Mouse (Mus musculus): ENCODE data around the gene Pld5.

Gene Pld5

GRCm38 (mm10) chr1:176274667-176275610 lies at the start of gene Pld5:
Gene Pld5, minus strand, starts transcription at chr1:176275312.
- DNase-seq: peak; percentile 70

- DNase-seq: no peak
These were observed 40.0 kb upstream of the Pld5 start for GRCm38 (mm10) chr1:176315063-176315462.

GRCm38 (mm10) chr1:176310174-176310573 lies 35.1 kb upstream of the Pld5 start:
- DNase-seq: no peak

GRCm38 (mm10) chr1:176289396-176289795 lies 14.3 kb upstream of the Pld5 start:
- no peak for DNase-seq

GRCm38 (mm10) chr1:176275611-176275980 lies 484 bp upstream of the Pld5 start:
- no peak for DNase-seq

GRCm38 (mm10) chr1:176248717-176249030 lies 26.4 kb downstream of the Pld5 start:
- no peak for DNase-seq

- DNase-seq: no peak
These were observed 27.0 kb downstream of the Pld5 start for GRCm38 (mm10) chr1:176247885-176248716.

- no peak for DNase-seq
These were observed 35.9 kb downstream of the Pld5 start for GRCm38 (mm10) chr1:176239199-176239598.

GRCm38 (mm10) chr1:176223794-176224193 lies 51.3 kb downstream of the Pld5 start:
- DNase-seq: no peak

- peak; percentile 78 for DNase-seq
These were observed 51.9 kb downstream of the Pld5 start for GRCm38 (mm10) chr1:176223196-176223595.

GRCm38 (mm10) chr1:176218217-176218616 lies 56.9 kb downstream of the Pld5 start:
- no peak for DNase-seq

GRCm38 (mm10) chr1:176213645-176214221 lies 61.4 kb downstream of the Pld5 start:
- peak; percentile 84 for DNase-seq

- no peak for DNase-seq
These were observed 62.0 kb downstream of the Pld5 start for GRCm38 (mm10) chr1:176212922-176213644.

GRCm38 (mm10) chr1:176210803-176211202 lies 64.3 kb downstream of the Pld5 start:
- DNase-seq: no peak

- no peak for DNase-seq
These were observed 67.1 kb downstream of the Pld5 start for GRCm38 (mm10) chr1:176208014-176208413.

GRCm38 (mm10) chr1:176202360-176202759 lies 72.8 kb downstream of the Pld5 start:
- no peak for DNase-seq

GRCm38 (mm10) chr1:176197036-176197766 lies 77.9 kb downstream of the Pld5 start:
- peak; percentile 95 for DNase-seq

- DNase-seq: no peak
These were observed 78.8 kb downstream of the Pld5 start for GRCm38 (mm10) chr1:176196341-176196740.

GRCm38 (mm10) chr1:176194727-176195126 lies 80.4 kb downstream of the Pld5 start:
- no peak for DNase-seq

GRCm38 (mm10) chr1:176183991-176184390 lies 91.1 kb downstream of the Pld5 start:
- DNase-seq: no peak

GRCm38 (mm10) chr1:176174971-176175370 lies 100.1 kb downstream of the Pld5 start:
- DNase-seq: no peak

GRCm38 (mm10) chr1:176167784-176168183 lies 107.3 kb downstream of the Pld5 start:
- peak; percentile 82 for DNase-seq

All from cerebellum, adult 11-12 months (tissue).